Mouse (Mus musculus) midbrain, embryonic 16.5 days (tissue): ENCODE data around the gene Zcchc8. TPM values are rescaled to one million over a fixed set of nuclear protein-coding genes. Genes with fewer than 3 reads are reported as not detected.

ENCODE experiments used
- ATAC-seq: fragments of 200-750 bp; cut with Nextera tagmentation; 2 replicates; pipeline ENCODE4 v1.8.0; 2017; ENCODE audit warnings: moderate TSS enrichment
- H3K27ac ChIP-seq: fragments of 300-500 bp; sonication (generic); 2 replicates; pipeline ENCODE4 v1.5.1; 2014; ENCODE audit warnings: mild to moderate bottlenecking, low read length, mixed read lengths
- H3K27me3 ChIP-seq: fragments of 300-500 bp; sonication (generic); 2 replicates; pipeline ENCODE4 v1.6.1; 2014; ENCODE audit warnings: low read depth, low read length, mixed read lengths; ENCODE audit not compliant: control insufficient read depth, insufficient read depth
- H3K36me3 ChIP-seq: fragments of 300-500 bp; sonication (generic); 2 replicates; pipeline ENCODE4 v1.6.1; 2014; ENCODE audit warnings: mild to moderate bottlenecking, low read length, moderate library complexity, mixed read lengths; ENCODE audit not compliant: control insufficient read depth, insufficient read depth
- H3K4me1 ChIP-seq: fragments of 300-500 bp; sonication (generic); 2 replicates; pipeline ENCODE4 v1.6.1; 2014; ENCODE audit warnings: mild to moderate bottlenecking, low read length, mixed read lengths; ENCODE audit not compliant: control insufficient read depth, insufficient read depth
- H3K4me2 ChIP-seq: fragments of 300-500 bp; sonication (generic); 2 replicates; pipeline ENCODE4 v1.6.1; 2014; ENCODE audit warnings: mild to moderate bottlenecking, low read length, mixed read lengths
- H3K4me3 ChIP-seq: fragments of 300-500 bp; sonication (generic); 2 replicates; pipeline ENCODE4 v1.5.1; 2014; ENCODE audit warnings: low read depth, mild to moderate bottlenecking, low read length, moderate library complexity, mixed read lengths
- H3K9ac ChIP-seq: fragments of 300-500 bp; sonication (generic); 2 replicates; pipeline ENCODE4 v1.6.1; 2014; ENCODE audit warnings: low read depth, low read length, mixed read lengths
- H3K9me3 ChIP-seq: fragments of 300-500 bp; sonication (generic); replicated peaks from 2 replicates; pipeline ENCODE4 v1.6.1; 2014; ENCODE audit warnings: mild to moderate bottlenecking, low read length, mixed read lengths; ENCODE audit not compliant: control insufficient read depth, poor library complexity, severe bottlenecking
- WGBS: fragments of 180-500 bp; shearing (Covaris S2); extraction: QIAGEN DNeasy Blood & Tissue Kit; methylation state at CpG from one replicate; pipeline ENCODE4 v1.1.7; 2014; 5-methylcytosine and 5-hydroxymethylcytosine counted together
- polyA plus RNA-seq: library from polyadenylated mRNA; unstranded; fragments of >200 nt; fragmentation: Nextera tagmentation; extraction: Ambion mirVana; gene quantifications from 2 replicates; pipeline ENCODE4 v1.2.1, GENCODE M21; 2015

The Zcchc8 gene
- polyA plus RNA-seq, 1 experiment from 2014 or later, result 76.7 TPM

- H3K9ac ChIP-seq, result no peak overlapping the region
- peaks cover 3% of the 10 kb centered on the region; the same call in 1 of the 2 replicates for H3K36me3 ChIP-seq
- H3K27me3 ChIP-seq, result no peaks in the 10 kb centered on the region
- H3K27ac ChIP-seq, result no peak overlapping the region
- no peaks in the 10 kb centered on the region for H3K9me3 ChIP-seq
- H3K4me3 ChIP-seq, result no peak overlapping the region
- WGBS, result 83% methylated on average over 7 of the region's 7 CpGs
- H3K4me1 ChIP-seq, result no peaks in the 10 kb centered on the region
- no peak overlapping the region for H3K4me2 ChIP-seq
- ATAC-seq, result no peak
Observed at GRCm38 (mm10) chr5:123657651-123658050, 63.2 kb downstream of the Zcchc8 start.

- Histone ChIP-seq H3K9me3 (no peaks in the 10 kb centered on the region), H3K4me1 (no peaks in the 10 kb centered on the region), H3K27me3 (no peaks in the 10 kb centered on the region), H3K9ac (no peak overlapping the region), H3K4me3 (no peak overlapping the region), H3K36me3 (peaks cover 3% of the 10 kb centered on the region; the same call in 1 of the 2 replicates), H3K27ac (no peak overlapping the region), H3K4me2 (no peak overlapping the region)
- ATAC-seq, result no peak
- 13% methylated on average over 5 of the region's 5 CpGs for WGBS
Observed at GRCm38 (mm10) chr5:123654937-123655336, 66.0 kb downstream of the Zcchc8 start.

GRCm38 (mm10) chr5:123653287-123653801 is 67.6 kb downstream of the Zcchc8 start:
- no peak for ATAC-seq
- Histone ChIP-seq H3K36me3 (peaks cover 3% of the 10 kb centered on the region; the same call in 1 of the 2 replicates), H3K9me3 (no peaks in the 10 kb centered on the region), H3K27ac (no peak overlapping the region), H3K4me1 (no peaks in the 10 kb centered on the region), H3K4me3 (no peak overlapping the region), H3K9ac (no peak overlapping the region), H3K27me3 (no peaks in the 10 kb centered on the region), H3K4me2 (no peak overlapping the region)
- WGBS, result 87% methylated on average over 11 of the region's 11 CpGs

DNA sequence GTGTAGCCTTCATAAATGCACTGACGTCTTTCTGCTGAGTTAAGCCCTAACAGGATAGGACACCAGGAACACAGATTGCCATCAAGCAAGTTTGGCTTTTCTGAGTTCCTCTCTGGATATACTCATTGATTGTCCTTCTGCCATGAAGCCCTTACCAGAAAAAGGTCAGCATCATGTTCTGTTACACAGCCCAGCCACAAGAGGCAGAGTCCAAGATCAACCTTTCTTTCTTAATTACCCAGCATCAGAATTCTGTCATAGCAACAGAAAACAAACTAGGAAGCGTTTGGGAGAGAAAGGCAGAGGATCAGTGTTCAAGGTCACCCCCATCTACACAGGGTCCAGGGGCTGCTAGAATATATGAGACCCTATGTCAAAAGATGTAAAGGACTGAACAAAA is 70.1 kb downstream of the Zcchc8 start:
- H3K4me1 ChIP-seq, result no peaks in the 10 kb centered on the region
- peaks cover 17% of the 10 kb centered on the region for H3K36me3 ChIP-seq
- no peaks in the 10 kb centered on the region for H3K9me3 ChIP-seq
- no peak overlapping the region for H3K27ac ChIP-seq
- WGBS, result 73% methylated on average over 2 of the region's 2 CpGs
- no peak overlapping the region for H3K4me3 ChIP-seq
- no peaks in the 10 kb centered on the region for H3K27me3 ChIP-seq
- no peak overlapping the region for H3K9ac ChIP-seq
- ATAC-seq, result no peak
- no peak overlapping the region for H3K4me2 ChIP-seq

Other genes with a start within 250 kb of the Zcchc8 start
- 0.76 and 1.4 TPM in 2 replicates for gene Lrrc43, start 231.8 kb downstream of the Zcchc8 start, polyA plus RNA-seq
- gene Il31, start 231.6 kb downstream of the Zcchc8 start, polyA plus RNA-seq, result not detected in 2 replicates
- 0.58 and 1.4 TPM in 2 replicates for gene B3gnt4, start 210.6 kb downstream of the Zcchc8 start, polyA plus RNA-seq
- gene Diablo, start 196.9 kb downstream of the Zcchc8 start, polyA plus RNA-seq, result 109 and 111 TPM in 2 replicates
- 0.73 and 0.92 TPM in 2 replicates for gene Gm49027, start 195.6 kb downstream of the Zcchc8 start, polyA plus RNA-seq
- gene Vps33a, start 148.1 kb downstream of the Zcchc8 start, polyA plus RNA-seq, result 44.7 and 44.8 TPM in 2 replicates
- 86.1 and 93.6 TPM in 2 replicates for gene Clip1, start 36.5 kb downstream of the Zcchc8 start, polyA plus RNA-seq
- 124 and 134 TPM in 2 replicates for gene Rsrc2, start 28.3 kb upstream of the Zcchc8 start, polyA plus RNA-seq
- 2.8 and 3.1 TPM in 2 replicates for gene Kntc1, start 28.6 kb upstream of the Zcchc8 start, polyA plus RNA-seq
- not detected in 2 replicates for gene Hcar2, start 144.4 kb upstream of the Zcchc8 start, polyA plus RNA-seq
- gene Hcar1, start 158.9 kb upstream of the Zcchc8 start, polyA plus RNA-seq, result 0.55 and 0.62 TPM in 2 replicates
- 122 and 130 TPM in 2 replicates for gene Denr, start 186.1 kb upstream of the Zcchc8 start, polyA plus RNA-seq
- gene Gm43518, start 206.3 kb upstream of the Zcchc8 start, polyA plus RNA-seq, result 2.6 and 3.6 TPM in 2 replicates
- 4.2 and 4.9 TPM in 2 replicates for gene Ccdc62, start 209.6 kb upstream of the Zcchc8 start, polyA plus RNA-seq